Mouse (Mus musculus): ENCODE data around the gene Lrsam1. TPM values are rescaled to one million over a fixed set of nuclear protein-coding genes. Genes with fewer than 3 reads are reported as not detected.
A peak's percentile ranks its signal among the peaks of the same experiment; 100 is the strongest.
"Not testable (repeated sequence)": the region's sequence is repeated elsewhere in the genome, so short reads cannot be mapped to it uniquely, and the experiment has no call there.

Gene Lrsam1
- polyA plus RNA-seq (2012; rRNA removed): 6.3 and 10.2 TPM in 2 replicates

DNA sequence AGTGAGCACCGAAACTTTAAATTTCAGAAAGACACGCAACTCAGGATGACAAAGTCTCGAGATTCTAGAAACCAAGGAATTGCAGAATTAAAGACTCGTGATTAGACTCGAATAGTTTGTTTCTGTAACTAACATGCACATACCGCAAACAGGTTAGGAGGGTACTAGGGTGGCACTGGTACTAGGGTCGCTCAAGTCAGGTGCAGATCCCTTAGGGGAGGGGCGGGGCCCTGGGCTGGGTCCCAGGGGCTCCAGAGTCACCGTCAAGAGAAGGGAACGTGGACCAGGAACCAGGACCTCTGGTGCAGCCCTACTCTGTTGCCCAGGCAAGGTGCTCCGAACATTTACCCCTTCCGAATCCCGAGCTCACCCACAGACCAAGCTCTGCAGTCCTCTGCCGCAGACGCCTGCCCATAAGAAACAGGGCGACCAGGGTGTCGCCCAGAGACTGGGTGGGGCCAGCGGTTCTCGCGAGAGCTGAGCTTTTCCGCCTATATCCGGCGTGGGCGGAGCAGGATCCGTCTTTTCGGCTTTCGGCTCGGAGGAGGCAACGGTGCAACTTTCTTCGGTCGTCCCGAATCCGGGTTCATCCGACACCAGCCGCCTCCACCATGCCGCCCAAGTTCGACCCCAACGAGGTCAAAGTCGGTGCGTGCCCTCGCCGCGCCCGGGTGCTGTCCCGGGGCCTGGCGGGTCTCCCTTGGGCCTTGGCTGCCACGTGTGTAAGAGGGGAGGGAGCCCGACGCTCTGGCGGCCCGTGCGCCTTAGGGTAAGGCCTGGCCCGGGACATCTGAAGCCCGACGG lies at the start of gene Lrsam1, which contains the start of gene Rpl12:
Gene Lrsam1 (minus strand): TSS at position 423 of the 804 bp plus-strand sequence.
Gene Rpl12 (plus strand): TSS at position 368 of the 804 bp plus-strand sequence.
- no peak for DNase-seq (ENCODE audit: low read depth, low spot score)
- WGBS: 2% methylated on average over 55 of the region's 55 CpGs

DNA sequence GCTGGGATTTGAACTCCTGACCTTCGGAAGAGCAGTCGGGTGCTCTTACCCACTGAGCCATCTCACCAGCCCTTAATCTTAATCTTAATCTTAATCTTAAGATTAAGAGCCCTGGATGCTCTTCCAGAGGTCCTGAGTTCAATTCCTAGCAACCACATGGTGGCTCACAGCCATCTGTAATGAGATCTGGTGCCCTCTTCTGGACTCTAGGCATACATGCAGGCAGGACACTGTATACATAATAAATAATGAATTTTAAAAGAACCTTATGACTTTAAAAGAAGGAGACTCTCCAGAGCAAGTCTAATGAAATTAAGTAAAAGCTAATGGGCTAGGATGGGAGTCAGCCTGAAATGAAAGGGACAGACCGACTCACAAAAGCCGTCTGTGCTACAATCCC lies 47.6 kb upstream of the Lrsam1 start:
- DNase-seq (ENCODE audit: low read depth, low spot score): not testable (repeated sequence)
- WGBS: 90% methylated on average over 4 of the region's 4 CpGs

DNA sequence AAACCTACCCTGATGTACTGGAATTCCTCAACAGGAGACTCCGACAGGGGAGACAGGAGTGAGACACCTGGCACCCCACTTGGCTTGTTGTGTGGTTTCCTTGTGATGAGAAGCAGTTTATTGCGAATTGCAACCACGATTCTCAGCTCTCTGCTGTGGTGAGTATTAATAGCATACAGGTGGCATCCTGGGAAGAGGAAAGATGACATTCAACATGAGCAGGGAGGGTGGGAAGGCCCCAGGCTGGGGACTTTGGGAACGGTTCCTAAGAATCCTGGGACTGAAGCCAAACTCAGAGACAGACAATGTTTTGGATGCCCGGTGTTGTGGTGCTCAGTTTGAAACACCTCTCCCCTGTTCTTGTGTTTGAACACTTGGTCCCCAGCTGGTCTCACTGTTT lies 43.6 kb upstream of the Lrsam1 start:
- DNase-seq (ENCODE audit: low read depth, low spot score): no peak
- WGBS: 48% methylated on average over 5 of the region's 5 CpGs

DNA sequence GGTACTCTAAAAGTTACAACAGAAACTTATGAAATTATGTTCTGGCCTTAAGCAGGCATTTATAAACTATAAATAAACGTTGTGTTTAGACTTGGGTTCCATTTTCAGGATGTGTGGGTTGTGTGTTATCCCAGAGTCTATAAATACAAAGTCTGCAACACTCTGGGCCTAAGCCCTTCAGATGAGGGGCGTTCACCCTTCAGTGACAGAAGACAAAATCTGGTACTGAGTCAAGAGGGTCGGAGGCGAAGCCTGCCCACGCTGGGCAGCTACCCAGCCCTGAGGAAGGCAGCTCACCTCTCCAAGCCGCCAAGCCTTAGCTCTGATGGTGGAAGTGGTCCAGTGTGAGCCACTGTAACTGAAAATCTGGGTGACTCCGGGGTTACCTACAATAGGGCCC lies 40.7 kb upstream of the Lrsam1 start:
- no peak for DNase-seq (ENCODE audit: low read depth, low spot score)
- WGBS: 89% methylated on average over 7 of the region's 7 CpGs

DNA sequence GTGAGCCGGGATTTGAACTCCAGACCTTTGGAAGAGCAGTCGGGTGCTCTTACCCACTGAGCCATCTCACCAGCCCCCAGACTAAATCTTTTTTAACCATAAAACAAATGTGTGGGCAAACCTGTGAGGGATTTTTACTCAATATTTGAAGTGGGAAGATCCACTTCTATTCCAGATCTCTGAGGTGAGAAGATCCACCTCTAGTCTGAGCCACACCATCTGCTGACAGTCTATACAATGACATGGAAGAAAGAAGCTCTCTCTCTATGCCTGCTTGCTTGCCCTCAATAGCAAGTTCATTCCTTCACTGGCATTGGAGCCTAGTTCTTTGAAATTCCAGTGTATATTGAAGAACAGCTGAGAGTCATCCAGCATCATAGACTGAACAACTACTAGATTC lies 38.3 kb upstream of the Lrsam1 start:
- no peak for DNase-seq (ENCODE audit: low read depth, low spot score)
- 78% methylated on average over 2 of the region's 2 CpGs for WGBS

DNA sequence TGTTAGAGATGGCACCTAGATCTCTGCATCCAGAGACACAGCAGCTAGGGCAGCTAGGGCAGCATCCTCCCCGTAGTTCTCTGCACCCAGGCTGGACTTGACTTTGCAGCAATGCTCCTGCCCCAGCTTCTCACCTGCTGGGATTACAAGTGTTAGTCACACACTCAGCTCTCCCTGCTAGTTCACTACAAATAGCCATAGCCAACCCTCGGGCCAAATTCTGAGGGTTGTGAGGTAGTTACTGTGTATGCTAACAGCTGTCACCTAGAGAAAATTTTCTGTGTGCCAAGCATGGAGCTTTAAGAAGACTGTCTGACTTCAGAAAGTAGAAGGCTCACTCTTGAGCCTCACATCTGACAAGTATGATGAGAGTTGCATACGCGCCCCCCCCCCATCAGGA lies 36.4 kb upstream of the Lrsam1 start:
- no peak for DNase-seq (ENCODE audit: low read depth, low spot score)
- 92% methylated on average over 4 of the region's 4 CpGs for WGBS

DNA sequence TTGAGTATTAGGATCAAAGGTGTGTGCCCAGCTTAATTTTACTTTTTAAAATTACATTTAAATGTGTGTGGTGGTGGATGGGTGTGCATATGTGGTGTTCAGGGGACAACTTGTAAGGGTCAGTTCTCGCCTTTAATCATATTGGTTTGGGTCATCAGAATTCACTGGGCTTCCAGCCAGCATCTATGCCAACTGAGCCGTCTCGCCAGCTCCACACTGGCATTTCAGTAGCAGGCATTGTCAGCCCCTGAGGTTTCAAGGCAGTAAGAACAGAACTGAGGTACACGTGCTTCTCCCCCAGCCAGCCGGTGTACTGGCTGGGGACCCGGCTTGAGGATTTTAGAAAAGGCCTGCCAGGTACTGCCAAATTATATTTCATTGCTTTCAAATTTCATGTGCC lies 35.7 kb upstream of the Lrsam1 start:
- no peak for DNase-seq (ENCODE audit: low read depth, low spot score)
- 81% methylated on average over 6 of the region's 6 CpGs for WGBS

DNA sequence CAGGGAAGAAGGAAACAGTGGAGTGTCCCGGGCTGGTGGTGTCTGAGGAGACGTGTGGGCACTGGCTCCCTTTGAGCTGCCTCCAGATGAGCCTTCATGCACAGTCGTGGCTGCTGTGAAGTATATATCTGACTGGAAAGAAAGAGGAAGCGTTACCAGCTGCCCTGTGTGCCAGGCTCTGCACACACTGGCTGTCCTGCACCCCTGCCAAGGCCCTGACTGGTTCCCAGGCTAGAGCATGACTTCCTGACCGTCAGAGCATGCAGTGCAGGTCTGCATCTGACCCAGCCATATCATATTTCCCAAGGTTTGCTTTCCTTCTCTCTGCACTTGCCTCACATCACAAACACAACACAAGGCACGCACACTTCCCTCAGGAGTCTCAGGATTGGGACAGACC lies 30.7 kb upstream of the Lrsam1 start:
- no peak for DNase-seq (ENCODE audit: low read depth, low spot score)
- 63% methylated on average over 6 of the region's 6 CpGs for WGBS

DNA sequence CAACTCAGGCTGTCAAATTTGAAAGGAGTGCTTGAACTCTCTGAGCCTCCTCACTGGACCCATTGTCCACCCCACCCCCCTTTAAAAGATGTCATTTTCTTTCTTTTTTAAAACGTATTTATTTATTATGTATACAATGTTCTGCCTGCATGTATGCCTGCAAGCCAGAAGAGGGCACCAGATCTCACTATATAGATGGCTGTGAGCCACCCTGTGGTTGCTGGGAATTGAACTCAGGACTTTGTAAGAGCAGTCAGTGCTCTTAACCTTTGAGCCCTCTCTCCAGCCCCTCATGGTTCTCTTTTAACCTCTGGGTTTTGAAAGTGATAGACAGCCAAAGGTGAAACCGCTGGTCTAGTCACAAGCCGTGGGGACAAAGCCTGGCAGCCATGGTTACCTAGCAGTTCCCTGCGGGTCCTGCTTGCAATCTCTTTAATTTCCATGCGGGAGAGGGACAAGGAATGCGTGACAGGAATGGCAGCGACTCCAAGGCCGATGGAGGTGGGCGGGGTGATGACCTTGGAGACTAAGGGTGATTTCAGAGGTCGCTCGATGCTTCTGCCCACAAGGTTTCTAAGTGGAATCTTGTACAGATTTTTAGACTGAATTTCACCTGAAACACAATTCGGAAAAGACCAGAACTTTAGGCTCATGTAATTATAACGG lies 28.9 kb upstream of the Lrsam1 start:
- no peak for DNase-seq (ENCODE audit: low read depth, low spot score)
- 59% methylated on average over 13 of the region's 13 CpGs for WGBS

DNA sequence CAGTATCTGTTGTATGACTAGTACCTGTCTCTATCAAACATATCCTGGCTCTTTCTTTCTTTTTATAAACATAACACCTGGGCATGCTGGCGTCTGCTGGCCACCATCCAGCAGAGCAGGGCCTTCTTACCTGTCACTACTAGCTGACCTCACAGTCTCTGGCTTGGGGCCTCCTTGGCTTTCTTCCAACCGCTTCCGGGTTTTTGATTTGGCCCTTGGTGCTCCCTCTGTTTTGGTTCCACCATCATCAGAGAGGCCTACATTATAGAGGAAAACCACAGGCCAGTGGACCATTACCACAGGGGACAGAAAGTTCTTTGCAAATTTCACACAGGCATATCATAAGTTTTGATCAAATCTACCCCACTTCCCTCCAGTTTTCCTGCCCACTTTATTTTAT lies 28.0 kb upstream of the Lrsam1 start:
- 34% methylated on average over 3 of the region's 3 CpGs for WGBS
- no peak for DNase-seq (ENCODE audit: low read depth, low spot score)

DNA sequence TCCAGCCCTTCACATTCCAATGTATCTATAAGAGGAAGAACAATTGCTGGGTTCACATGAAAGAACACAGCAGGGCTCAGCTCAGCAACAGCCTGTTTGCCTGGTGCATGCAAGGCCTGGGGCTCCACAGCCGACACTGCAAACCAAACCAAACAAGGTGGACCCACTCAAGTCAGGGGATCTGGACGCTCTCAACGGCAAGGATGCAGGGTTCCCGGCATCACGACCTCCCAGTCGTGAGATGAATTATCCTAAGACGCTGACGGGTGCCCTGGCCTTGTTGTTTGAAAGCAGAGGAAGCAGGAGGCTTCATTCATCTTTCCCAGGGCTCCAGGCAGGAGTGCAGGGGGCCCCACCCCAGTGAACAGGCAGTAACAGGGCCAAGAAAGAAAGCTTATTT lies 24.4 kb upstream of the Lrsam1 start:
- DNase-seq (ENCODE audit: low read depth, low spot score): no peak
- 76% methylated on average over 8 of the region's 8 CpGs for WGBS

DNA sequence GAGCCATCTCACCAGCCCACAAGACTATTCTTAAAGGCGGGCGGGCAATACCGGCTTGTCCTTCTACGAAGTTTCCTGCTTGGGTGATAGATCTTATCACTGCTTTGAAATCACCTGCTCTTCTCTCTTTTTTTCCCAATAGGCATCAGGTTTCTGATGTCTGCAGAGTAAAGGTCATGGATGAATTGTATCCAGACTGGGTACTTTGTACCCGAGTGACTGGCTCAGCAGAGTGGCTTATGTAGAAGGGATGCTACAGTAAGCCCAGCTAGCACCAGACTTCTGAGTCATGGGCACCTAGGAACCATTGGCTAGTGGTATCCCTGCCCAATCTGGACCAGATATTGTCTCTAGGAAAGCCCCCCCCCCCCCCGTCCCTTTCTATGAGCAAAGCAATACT lies 22.2 kb upstream of the Lrsam1 start:
- no peak for DNase-seq (ENCODE audit: low read depth, low spot score)
- 22% methylated on average over 6 of the region's 6 CpGs for WGBS

DNA sequence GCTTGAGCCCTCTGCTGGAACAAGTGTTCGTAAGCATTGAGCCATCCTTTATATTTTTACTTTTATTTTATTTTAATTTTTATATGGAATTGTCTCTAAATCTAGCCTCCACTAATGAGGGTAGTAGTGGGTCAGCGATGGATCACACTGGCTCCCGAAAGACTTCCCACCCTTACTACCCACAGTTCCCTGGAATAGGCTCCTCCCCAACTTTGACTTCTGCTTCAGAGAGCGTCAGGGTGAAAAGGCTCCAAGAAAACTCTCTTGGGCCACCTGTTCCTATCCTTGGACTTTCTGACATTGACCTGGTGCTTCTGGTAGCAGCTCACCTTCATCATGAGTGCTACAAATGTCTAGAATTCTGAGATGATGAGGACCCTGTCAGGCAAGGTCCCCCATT lies 21.3 kb upstream of the Lrsam1 start:
- DNase-seq (ENCODE audit: low read depth, low spot score): no peak
- WGBS: 2% methylated on average over 4 of the region's 4 CpGs

DNA sequence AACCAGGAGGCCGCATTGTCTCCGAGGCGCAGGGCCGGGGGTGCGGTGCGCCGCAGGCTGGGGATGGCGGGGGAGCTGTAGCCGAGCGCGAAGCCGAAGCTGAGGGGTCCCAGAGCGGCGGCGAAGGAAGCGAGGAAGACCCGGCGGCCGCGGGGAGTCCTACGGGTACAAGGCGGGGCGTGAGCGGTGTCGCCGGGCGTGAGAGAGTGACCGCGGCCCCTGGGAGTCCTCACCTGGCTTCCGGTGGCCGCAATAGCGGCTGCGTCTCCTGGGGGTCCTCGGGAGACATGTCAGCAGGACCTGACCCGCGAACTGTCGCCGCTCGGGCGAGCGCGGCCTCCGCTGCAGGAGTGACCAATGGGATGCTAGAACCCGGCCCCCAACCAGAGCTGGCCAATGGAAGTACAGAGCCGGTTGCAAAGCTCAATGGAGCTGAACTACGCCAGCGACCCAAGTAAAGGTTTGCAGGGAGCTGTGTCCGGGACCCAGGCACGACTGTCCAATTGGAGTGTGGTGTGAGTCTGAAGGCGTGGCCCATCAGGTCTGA lies 20.4 kb upstream of the Lrsam1 start, which contains the start of gene Slc2a8:
Gene Slc2a8 (minus strand): TSS at position 359 of the 547 bp plus-strand sequence.
- DNase-seq (ENCODE audit: low read depth, low spot score): peak; percentile 73
- WGBS: under 1% methylated on average over 50 of the region's 50 CpGs

DNA sequence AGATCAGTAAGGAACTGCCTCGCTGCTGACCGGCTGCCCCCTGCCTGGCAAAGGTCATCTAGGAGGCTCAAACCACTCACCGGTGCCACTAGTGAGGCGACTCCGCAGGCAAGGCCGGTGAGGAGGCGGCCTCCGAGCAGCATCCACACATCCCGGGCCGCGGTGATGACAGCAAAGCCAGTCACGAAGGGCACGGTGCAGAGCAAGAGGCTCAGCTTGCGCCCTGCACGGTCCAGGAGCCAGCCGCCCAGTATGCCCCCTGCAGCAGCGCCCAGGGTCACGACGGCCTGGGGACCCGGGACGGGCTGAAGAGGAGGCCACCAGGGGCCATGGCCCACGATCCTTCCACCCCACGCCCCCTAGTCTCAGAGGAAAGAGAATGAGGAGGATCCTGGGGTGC lies 19.9 kb upstream of the Lrsam1 start:
- no peak for DNase-seq (ENCODE audit: low read depth, low spot score)
- 2% methylated on average over 23 of the region's 23 CpGs for WGBS

DNA sequence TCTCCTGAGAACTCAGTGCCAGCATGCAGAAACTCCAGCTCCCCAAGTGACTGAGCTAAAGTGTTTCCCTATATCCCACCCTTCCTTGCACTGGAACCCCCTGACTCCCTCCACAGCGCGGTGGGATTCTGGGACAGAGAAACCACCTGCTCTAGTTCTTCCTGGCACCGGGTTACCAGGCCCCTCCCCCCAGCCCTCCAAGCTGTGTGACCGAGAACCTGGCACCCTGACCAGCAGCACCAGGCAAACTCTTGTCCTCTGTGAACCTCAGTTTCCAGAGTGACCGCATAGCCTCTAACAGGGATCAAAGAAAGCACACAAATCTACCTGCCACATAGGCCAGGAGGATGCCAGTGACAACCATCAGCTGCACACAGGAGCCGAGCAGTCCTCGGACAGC lies 18.3 kb upstream of the Lrsam1 start:
- DNase-seq (ENCODE audit: low read depth, low spot score): no peak
- WGBS: 89% methylated on average over 7 of the region's 7 CpGs

DNA sequence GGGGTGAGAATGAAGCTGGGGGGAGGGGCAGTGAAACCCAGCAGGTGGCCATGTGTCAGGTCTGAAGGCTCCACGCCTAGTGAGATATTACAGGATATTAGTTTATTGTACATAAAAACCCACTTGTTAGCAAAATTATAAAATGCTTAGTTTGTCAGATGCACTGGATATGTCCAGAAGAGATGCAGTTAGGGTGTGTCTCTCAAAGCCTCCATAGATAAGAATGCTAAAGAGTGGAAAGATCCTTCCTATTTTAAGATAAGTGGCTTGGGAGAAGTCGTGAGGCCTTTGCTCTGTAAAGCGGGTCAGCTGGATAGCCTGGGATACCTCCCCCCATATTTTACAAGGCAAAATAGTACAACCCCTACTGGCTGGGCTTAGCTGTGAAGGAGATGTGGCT lies 17.3 kb upstream of the Lrsam1 start:
- WGBS: 62% methylated on average over 3 of the region's 3 CpGs
- no peak for DNase-seq (ENCODE audit: low read depth, low spot score)

DNA sequence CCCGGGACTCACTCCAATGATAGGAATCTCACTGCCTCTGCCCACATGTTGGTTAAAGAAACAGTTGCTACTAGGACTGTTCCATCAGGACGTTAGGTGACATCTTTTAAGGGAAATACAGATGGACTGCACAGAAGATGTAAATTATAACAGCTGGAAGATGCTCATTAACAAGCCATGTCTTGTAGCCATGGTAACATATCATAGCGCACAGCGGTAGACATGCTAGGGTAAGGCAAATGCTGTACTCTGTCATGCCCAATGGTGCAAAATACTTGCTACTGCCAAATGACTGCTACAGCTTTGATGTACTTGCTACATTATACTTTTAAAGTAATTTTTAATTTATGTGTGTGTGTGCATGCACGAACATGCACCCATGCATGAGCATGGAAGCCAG lies 15.7 kb upstream of the Lrsam1 start:
- WGBS: 78% methylated on average over 5 of the region's 5 CpGs

DNA sequence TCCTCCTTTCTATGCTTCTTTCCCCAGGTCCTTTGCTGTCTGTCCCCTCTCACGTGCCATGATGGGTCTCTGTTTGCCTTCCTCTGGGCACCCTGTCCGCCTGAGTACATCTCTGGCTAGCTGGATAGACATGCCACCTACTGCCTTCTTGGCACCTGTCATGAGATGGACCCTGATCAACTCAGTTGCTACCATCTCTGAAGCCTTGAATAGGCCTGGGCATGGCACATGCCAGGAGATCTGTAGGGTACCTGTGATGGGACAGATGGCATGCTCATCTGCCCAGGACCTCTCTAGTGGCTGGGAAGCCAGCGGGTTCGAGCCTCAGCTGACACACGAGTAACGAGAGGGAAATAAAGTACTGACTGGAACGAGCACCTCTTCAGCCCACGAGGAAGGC lies 12.8 kb upstream of the Lrsam1 start:
- no peak for DNase-seq (ENCODE audit: low read depth, low spot score)
- 91% methylated on average over 8 of the region's 8 CpGs for WGBS

More for the DNA sequence above, 15.7 kb upstream of the Lrsam1 start:
- no peak for DNase-seq (ENCODE audit: low read depth, low spot score)

DNA sequence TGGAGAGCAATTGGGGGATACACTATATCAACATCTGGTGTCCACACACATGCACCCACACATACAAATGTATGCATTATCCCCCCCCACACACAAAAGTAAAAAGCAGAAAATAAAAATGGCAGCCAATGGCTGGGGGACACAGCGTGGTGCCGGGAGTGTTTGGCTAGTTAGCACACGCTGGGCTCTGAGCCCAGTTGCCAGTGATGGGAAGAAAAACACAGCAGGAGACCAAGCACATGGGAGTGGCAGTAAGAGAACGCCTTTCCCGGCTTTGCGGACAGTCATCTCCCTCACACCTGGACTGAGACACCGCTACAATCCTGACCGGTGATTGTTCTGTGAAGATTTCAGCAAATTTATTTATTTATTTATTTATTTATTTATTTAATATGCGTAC lies 9.8 kb upstream of the Lrsam1 start:
- DNase-seq (ENCODE audit: low read depth, low spot score): no peak
- WGBS: 61% methylated on average over 9 of the region's 9 CpGs

DNA sequence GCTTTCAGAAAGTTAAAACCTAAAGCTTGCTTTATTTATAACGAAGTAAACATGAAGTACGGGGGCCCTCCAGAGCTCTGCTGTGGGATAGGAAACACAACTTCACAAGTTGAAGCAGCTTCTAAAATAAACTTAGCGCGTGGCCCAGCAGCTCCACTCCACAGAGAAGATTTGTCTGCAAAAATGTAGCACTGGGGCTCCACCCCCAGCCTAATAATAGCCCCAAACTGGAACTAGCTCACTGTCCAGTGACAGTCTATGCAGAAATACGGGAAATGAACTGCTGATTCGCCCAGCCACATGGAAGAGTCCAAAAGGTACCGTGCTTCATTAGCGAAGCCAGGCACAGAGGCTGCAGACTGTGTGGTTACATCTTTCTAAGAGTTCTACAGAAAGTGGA lies 7.9 kb upstream of the Lrsam1 start:
- no peak for DNase-seq (ENCODE audit: low read depth, low spot score)
- 68% methylated on average over 8 of the region's 8 CpGs for WGBS
